ENCODE assay signal across 29 mouse cellular contexts in genomic region chr19:56802352-56802746, GRCm38 (mm10). TPM values are rescaled to one million over a fixed set of nuclear protein-coding genes. Genes with fewer than 3 reads are reported as not detected.
DNase-seq lines count a peak whose midpoint lies in the region; ATAC-seq and TF ChIP-seq lines count a peak whose summit lies in the region.
"Had no signal": no experiment of that assay in that cellular context is flagged by ENCODE, and none has a peak within 500 bp of the region (broad histone marks: within the 10 kb centered on the region; RNA-seq: fewer than 3 reads in every experiment).

No protein-coding gene starts in this region.

- ATAC-seq in heart, embryonic 13.5 days (ENCODE audit: extremely low read depth, insufficient number of reproducible peaks, low FRiP score, low TSS enrichment): no peak
- no peak for ATAC-seq in lung, postnatal 0 days
- no peak for ATAC-seq in liver, embryonic 12.5 days
- ATAC-seq in liver, embryonic 15.5 days (ENCODE audit: insufficient read depth): no peak
- ATAC-seq: forebrain, embryonic 16.5 days; hindbrain, postnatal 0 days; intestine, embryonic 15.5 days had no signal

- peaks cover 88% of the 10 kb centered on the region for H3K36me3 ChIP-seq in heart, embryonic 13.5 days
- peaks cover 13% of the 10 kb centered on the region for H3K36me3 ChIP-seq in heart, adult 2 months (ENCODE audit: control insufficient read depth, insufficient read depth, low read length)
- H3K36me3 ChIP-seq in lung, postnatal 0 days (ENCODE audit: insufficient read depth, low read length): peaks cover 42% of the 10 kb centered on the region; the same call in 1 of the 2 replicates
- peaks cover 83% of the 10 kb centered on the region for H3K36me3 ChIP-seq in liver, embryonic 12.5 days
- peaks cover 72% of the 10 kb centered on the region for H3K36me3 ChIP-seq in liver, embryonic 15.5 days (replicated peaks)

- peak overlapping the region; percentile 9; the same call in 1 of the 2 replicates for H3K4me2 ChIP-seq in heart, embryonic 13.5 days
- H3K4me2 ChIP-seq in lung, postnatal 0 days (replicated peaks; ENCODE audit: low read depth, low read length): no peak overlapping the region
- peak overlapping the region; percentile 56 for H3K4me2 ChIP-seq in liver, embryonic 12.5 days
- H3K4me2 ChIP-seq in liver, embryonic 15.5 days: 0 out of 2 replicates have a peak overlapping the region, but pooled peaks have one; percentile 49
- H3K4me2 ChIP-seq: embryonic facial prominence, embryonic 12.5 days; hindbrain, embryonic 12.5 days; intestine, embryonic 15.5 days; limb, embryonic 12.5 days; neural tube, embryonic 13.5 days had no signal

- TF ChIP-seq POLR2A in heart, adult 2 months (IDR thresholded peaks at IDR 0.05; ENCODE audit: insufficient read depth, low read depth, low read length): no peak
- no peak for TF ChIP-seq POLR2A in lung, adult 2 months (IDR thresholded peaks at IDR 0.05; ENCODE audit: borderline replicate concordance, extremely low read depth, low read depth, low read length)

- no peak for TF ChIP-seq EP300 in heart, adult 2 months (IDR thresholded peaks at IDR 0.05; ENCODE audit: insufficient read depth, low read depth, low read length)
- no peak for TF ChIP-seq EP300 in lung, postnatal 0 days (IDR thresholded peaks at IDR 0.05)

- peaks cover 48% of the 10 kb centered on the region for H3K4me1 ChIP-seq in heart, embryonic 13.5 days
- H3K4me1 ChIP-seq in heart, adult 2 months (ENCODE audit: control insufficient read depth, insufficient read depth, low read length): peaks cover 5% of the 10 kb centered on the region; the same call in 1 of the 2 replicates
- H3K4me1 ChIP-seq in lung, postnatal 0 days (ENCODE audit: insufficient read depth, low read depth, low read length): 0 out of 2 replicates have a peak, but pooled peaks cover 3% of the 10 kb centered on the region
- H3K4me1 ChIP-seq in lung, adult 2 months (ENCODE audit: control insufficient read depth, insufficient read depth, low read length): peaks cover 3% of the 10 kb centered on the region; the same call in 1 of the 2 replicates
- peaks cover 45% of the 10 kb centered on the region for H3K4me1 ChIP-seq in liver, embryonic 12.5 days
- peaks cover 34% of the 10 kb centered on the region for H3K4me1 ChIP-seq in liver, embryonic 15.5 days (replicated peaks)
- H3K4me1 ChIP-seq: embryonic facial prominence, embryonic 12.5 days; hindbrain, embryonic 12.5 days; limb, embryonic 12.5 days; neural tube, embryonic 13.5 days had no signal

- H3K4me3 ChIP-seq in heart, embryonic 13.5 days: no peak overlapping the region
- no peak overlapping the region for H3K4me3 ChIP-seq in heart, adult 2 months
- no peak overlapping the region for H3K4me3 ChIP-seq in lung, postnatal 0 days (ENCODE audit: low read depth, low read length)
- no peak overlapping the region for H3K4me3 ChIP-seq in lung, adult 2 months (replicated peaks; ENCODE audit: extremely low read depth, low read depth, low read length)
- H3K4me3 ChIP-seq in liver, embryonic 12.5 days: no peak overlapping the region
- no peak overlapping the region for H3K4me3 ChIP-seq in liver, embryonic 15.5 days (replicated peaks)
- H3K4me3 ChIP-seq: embryonic facial prominence, embryonic 12.5 days; gastrocnemius, adult 2 months; hindbrain, embryonic 12.5 days; intestine, embryonic 15.5 days; layer of hippocampus, adult 2 months; left cerebral cortex, adult 2 months; limb, embryonic 12.5 days; neural tube, embryonic 13.5 days had no signal

- intact Hi-C loops in heart, adult 2 months (cut with DNase I): no loop called here

- peak overlapping the region; percentile 81 for H3K27ac ChIP-seq in heart, embryonic 13.5 days (replicated peaks)
- H3K27ac ChIP-seq in heart, adult 2 months: no peak overlapping the region
- peak overlapping the region; percentile 51 for H3K27ac ChIP-seq in lung, postnatal 0 days (ENCODE audit: low read length)
- peak overlapping the region; percentile 88 for H3K27ac ChIP-seq in liver, embryonic 12.5 days
- peak overlapping the region; percentile 81 for H3K27ac ChIP-seq in liver, embryonic 15.5 days (replicated peaks)
- H3K27ac ChIP-seq: embryonic facial prominence, embryonic 12.5 days; gastrocnemius, adult 2 months; hindbrain, embryonic 12.5 days; hindbrain, postnatal 0 days; intestine, embryonic 15.5 days; layer of hippocampus, adult 2 months; left cerebral cortex, adult 2 months; limb, embryonic 12.5 days; neural tube, embryonic 13.5 days had no signal

- DNase-seq in heart, adult 2 months: no peak
- DNase-seq in lung, postnatal 0 days (ENCODE audit: low spot score): no peak
- no peak for DNase-seq in lung, adult 2 months
- DNase-seq in cerebellum, adult 18-20 months: no peak
- no peak for DNase-seq in urinary bladder, postnatal 25 days (ENCODE audit: low spot score)
- DNase-seq: adrenal gland, adult 8-10 months; cerebellum, adult 9-10 months; cerebellum, postnatal 36 days; gastrocnemius, adult 2 months; gastrocnemius, postnatal 36 days; heart, adult 18-20 months; heart, postnatal 14 days; kidney, adult 2 months; kidney, postnatal 36 days; lung, adult 18-20 months; lung, postnatal 36 days; thymus, postnatal 4 days had no signal

- TF ChIP-seq CTCF in heart, adult 2 months (IDR thresholded peaks at IDR 0.05): no peak
- TF ChIP-seq CTCF in lung, postnatal 0 days (IDR thresholded peaks at IDR 0.05): no peak
- TF ChIP-seq CTCF in lung, adult 2 months (IDR thresholded peaks at IDR 0.05; ENCODE audit: insufficient read depth, low read length): no peak

- no peaks in the 10 kb centered on the region for H3K79me2 ChIP-seq in heart, adult 2 months (replicated peaks; ENCODE audit: control insufficient read depth, insufficient read depth, low read length)

- no peaks in the 10 kb centered on the region for H3K9me3 ChIP-seq in heart, embryonic 13.5 days
- H3K9me3 ChIP-seq in lung, postnatal 0 days (ENCODE audit: low read length): no peaks in the 10 kb centered on the region
- no peaks in the 10 kb centered on the region for H3K9me3 ChIP-seq in liver, embryonic 12.5 days (replicated peaks)
- no peaks in the 10 kb centered on the region for H3K9me3 ChIP-seq in liver, embryonic 15.5 days (replicated peaks)
- H3K9me3 ChIP-seq: embryonic facial prominence, embryonic 12.5 days; hindbrain, embryonic 12.5 days; intestine, embryonic 15.5 days; limb, embryonic 12.5 days; neural tube, embryonic 13.5 days had no signal

- H3K9ac ChIP-seq in heart, embryonic 13.5 days: no peak overlapping the region
- H3K9ac ChIP-seq in heart, adult 2 months (ENCODE audit: low read depth, low read length): no peak overlapping the region
- H3K9ac ChIP-seq in lung, postnatal 0 days (replicated peaks; ENCODE audit: low read depth): no peak overlapping the region
- H3K9ac ChIP-seq in liver, embryonic 12.5 days: 0 out of 2 replicates have a peak overlapping the region, but pooled peaks have one; percentile 1
- H3K9ac ChIP-seq in liver, embryonic 15.5 days: no peak overlapping the region
- H3K9ac ChIP-seq: embryonic facial prominence, embryonic 12.5 days; hindbrain, embryonic 12.5 days; intestine, embryonic 15.5 days; limb, embryonic 12.5 days; neural tube, embryonic 13.5 days had no signal

- 70% methylated on average over 3 of the region's 3 CpGs for WGBS in heart, embryonic 13.5 days
- WGBS in heart, adult 2 months: 79% methylated on average over 3 of the region's 3 CpGs
- WGBS in lung, postnatal 0 days: 64% methylated on average over 3 of the region's 3 CpGs
- 71% methylated on average over 3 of the region's 3 CpGs for WGBS in lung, adult 2 months
- 46% methylated on average over 3 of the region's 3 CpGs for WGBS in liver, embryonic 12.5 days (ENCODE audit: insufficient replicate concordance)
- WGBS in liver, embryonic 15.5 days (ENCODE audit: insufficient replicate concordance): 54% methylated on average over 3 of the region's 3 CpGs

- H3K27me3 ChIP-seq in heart, embryonic 13.5 days (replicated peaks): no peaks in the 10 kb centered on the region
- no peaks in the 10 kb centered on the region for H3K27me3 ChIP-seq in heart, adult 2 months (ENCODE audit: control insufficient read depth, insufficient read depth, low read length)
- no peaks in the 10 kb centered on the region for H3K27me3 ChIP-seq in lung, postnatal 0 days (replicated peaks; ENCODE audit: insufficient read depth, low read length)
- H3K27me3 ChIP-seq in liver, embryonic 12.5 days (replicated peaks): no peaks in the 10 kb centered on the region
- no peaks in the 10 kb centered on the region for H3K27me3 ChIP-seq in liver, embryonic 15.5 days
- H3K27me3 ChIP-seq: embryonic facial prominence, embryonic 12.5 days; hindbrain, embryonic 12.5 days; intestine, embryonic 15.5 days; limb, embryonic 12.5 days; neural tube, embryonic 13.5 days had no signal

RNA-seq across cellular contexts. Expression of gene Ccdc186, which starts 19.6 kb away (rescaled TPM):
- 15.6 and 15.8 TPM in 2 replicates for polyA plus RNA-seq in heart, embryonic 13.5 days (2015; fragmentation: Nextera tagmentation; extraction: Ambion mirVana)
- 10 to 100 TPM; 24.9 to 28.6 TPM for total RNA-seq in heart, adult 2 months (2021)
- polyA plus RNA-seq in heart, adult 2 months (2012; rRNA removed): 5.0 and 7.9 TPM in 2 replicates
- 27.9 and 29.1 TPM in 2 replicates for polyA plus RNA-seq in lung, postnatal 0 days (2015; fragmentation: Nextera tagmentation; extraction: Ambion mirVana)
- 5.6 and 7.5 TPM in 2 replicates for polyA plus RNA-seq in lung, adult 2 months (2012; rRNA removed)
- polyA plus RNA-seq in liver, embryonic 12.5 days (2016; fragmentation: Nextera tagmentation; extraction: Ambion mirVana): 7.7 and 8.1 TPM in 2 replicates
- 4.6 and 5.3 TPM in 2 replicates for polyA plus RNA-seq in liver, embryonic 15.5 days (2015; fragmentation: Nextera tagmentation; extraction: Ambion mirVana)

RNA-seq across cellular contexts. Expression of gene Tdrd1, which starts 23.7 kb away (rescaled TPM):
- polyA plus RNA-seq in heart, embryonic 13.5 days (2015; fragmentation: Nextera tagmentation; extraction: Ambion mirVana): 0.52 and 0.75 TPM in 2 replicates
- total RNA-seq in heart, adult 2 months (2021): not detected
- polyA plus RNA-seq in heart, adult 2 months (2012; rRNA removed): 0.02 and 0.06 TPM in 2 replicates
- not detected in 2 replicates for polyA plus RNA-seq in lung, postnatal 0 days (2015; fragmentation: Nextera tagmentation; extraction: Ambion mirVana)
- 0.04 TPM in 1 of 2 replicates, not detected in the other for polyA plus RNA-seq in lung, adult 2 months (2012; rRNA removed)
- 0.20 TPM in 2 replicates for polyA plus RNA-seq in liver, embryonic 12.5 days (2016; fragmentation: Nextera tagmentation; extraction: Ambion mirVana)
- 0.02 and 0.03 TPM in 2 replicates for polyA plus RNA-seq in liver, embryonic 15.5 days (2015; fragmentation: Nextera tagmentation; extraction: Ambion mirVana)
- total RNA-seq: gastrocnemius, adult 2 months; gastrocnemius, postnatal 36 days; heart, adult 18-20 months had no signal
